Mouse (Mus musculus): ENCODE measurements around the gene Usp12. TPM values are rescaled to one million over a fixed set of nuclear protein-coding genes. Genes with fewer than 3 reads are reported as not detected.

The Usp12 gene
- polyA plus RNA-seq, 2 experiments from 2014 or later = 4.6 to 4.8 TPM

- no peak for ATAC-seq
Measured at GRCm38 (mm10) chr5:146691745-146692144, 103.1 kb downstream of the Usp12 start.

- ATAC-seq = no peak
Measured at GRCm38 (mm10) chr5:146687541-146688313, 107.1 kb downstream of the Usp12 start.

- no peak for ATAC-seq
Measured at GRCm38 (mm10) chr5:146686954-146687353, 107.9 kb downstream of the Usp12 start.

Other genes starting within 250 kb of the Usp12 start
- not detected for gene Gm3415, start 238.9 kb downstream of the Usp12 start, polyA plus RNA-seq (2017; shearing (Covaris generic))
- gene Gpr12, start 209.8 kb downstream of the Usp12 start, polyA plus RNA-seq (2017; shearing (Covaris generic)) = not detected
- gene Rpl21, start 37.9 kb upstream of the Usp12 start, polyA plus RNA-seq (2017; shearing (Covaris generic)) = 1,000 to 10,000 TPM in 1 of 2 experiments, 100 to 1,000 TPM in 1; 720 to 1,295 TPM
- gene Rasl11a, start 50.1 kb upstream of the Usp12 start, polyA plus RNA-seq (2017; shearing (Covaris generic)) = 1 to 10 TPM; 2.1 to 6.0 TPM
- gene Gtf3a, start 153.7 kb upstream of the Usp12 start, polyA plus RNA-seq (2017; shearing (Covaris generic)) = 10 to 100 TPM; 35.6 to 46.4 TPM
- 10 to 100 TPM; 44.0 to 45.0 TPM for gene Mtif3, start 168.8 kb upstream of the Usp12 start, polyA plus RNA-seq (2017; shearing (Covaris generic))

All from activated CD4-positive, CD25-positive, alpha-beta regulatory T cell, adult 4 months (primary cell).